Mouse (Mus musculus) cortical plate, adult 2 months (tissue): ENCODE results near the gene Ak8.

Experiments used
- CTCF ChIP-seq: fragments of 200-500 bp; IDR thresholded peaks from 2 replicates; pipeline ENCODE4 v1.5.1; 2011; ENCODE audit warnings: mild to moderate bottlenecking, control low read depth, low read length; ENCODE audit not compliant: insufficient read depth; ENCODE audit errors: extremely low read depth
- POLR2A ChIP-seq: fragments of 200-500 bp; IDR thresholded peaks from 2 replicates; pipeline ENCODE4 v1.6.1; 2011; ENCODE audit warnings: mild to moderate bottlenecking, low read length, control low read depth; ENCODE audit not compliant: insufficient read depth; ENCODE audit errors: extremely low read depth

GRCm38 (mm10) chr2:28656216-28656615, 43.7 kb upstream of the Ak8 start:
- TF ChIP-seq CTCF: no peak
- no peak for TF ChIP-seq POLR2A
